Mouse (Mus musculus): ENCODE measurements around the gene Tbrg4.

Tbrg4 gene

DNA sequence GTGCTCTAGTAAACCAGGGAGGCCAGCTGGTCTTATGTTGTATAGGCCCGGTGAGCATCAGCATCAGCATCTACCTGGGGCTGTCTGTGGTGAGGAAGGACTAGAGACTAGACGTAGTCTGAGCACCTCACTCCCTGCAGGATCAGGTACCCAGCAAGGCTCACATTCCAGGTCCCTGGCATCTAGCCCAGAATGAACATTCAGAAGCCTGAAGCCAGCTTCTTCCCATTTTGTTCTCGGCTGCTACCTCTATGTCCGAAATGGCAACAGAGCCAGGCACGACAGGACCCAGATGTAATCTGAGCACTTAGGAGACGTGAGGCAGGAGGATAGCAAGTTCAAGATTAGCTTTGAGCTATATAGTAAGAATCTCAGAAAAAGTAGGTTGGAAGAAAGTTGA is 31.0 kb downstream of the Tbrg4 start:
- in situ Hi-C loops (cut with MboI, MseI), result no loop called here

- in situ Hi-C loops (cut with MboI, MseI), result no loop called here
These were observed 32.5 kb downstream of the Tbrg4 start for GRCm38 (mm10) chr11:6593406-6593805.

- in situ Hi-C loops (cut with MboI, MseI), result no loop called here
These were observed 34.8 kb downstream of the Tbrg4 start for GRCm38 (mm10) chr11:6590933-6591675.

GRCm38 (mm10) chr11:6589838-6590237 is 36.0 kb downstream of the Tbrg4 start:
- in situ Hi-C loops (cut with MboI, MseI), result no loop called here

GRCm38 (mm10) chr11:6588295-6588694 is 37.6 kb downstream of the Tbrg4 start:
- in situ Hi-C loops (cut with MboI, MseI), result no loop called here

DNA sequence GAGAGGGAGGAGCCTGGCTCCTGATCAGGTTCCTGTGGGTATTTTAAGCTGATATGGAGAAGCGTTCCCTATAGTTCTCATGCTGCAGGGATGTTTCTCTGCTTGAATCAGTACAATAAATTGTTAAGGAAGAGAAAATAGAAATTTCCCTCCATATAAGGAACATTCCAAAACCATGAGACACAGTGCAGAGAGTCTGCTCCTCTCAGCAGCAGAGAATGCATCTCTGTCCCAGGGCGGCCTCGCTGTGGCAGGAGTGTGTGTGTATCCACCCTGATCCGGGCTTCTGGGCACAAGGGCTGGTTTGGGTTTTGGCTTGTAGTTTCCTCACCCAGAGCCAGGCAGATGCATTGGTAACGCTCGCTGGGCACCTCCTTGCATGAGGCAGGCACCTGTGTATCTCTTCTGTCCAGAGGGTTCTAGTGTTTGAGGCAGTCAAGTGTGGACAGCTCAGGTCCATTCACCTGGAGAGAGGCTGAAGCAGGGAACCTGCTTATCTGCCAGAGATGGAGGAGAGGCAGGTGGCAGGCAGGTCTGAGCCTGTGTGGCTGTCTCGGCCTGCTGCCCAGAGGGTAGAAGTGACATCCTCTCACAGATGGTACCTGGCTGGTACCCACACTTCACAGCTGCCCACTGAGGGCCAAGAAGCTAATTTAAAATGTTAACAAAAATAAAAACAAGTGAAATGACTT is 38.5 kb downstream of the Tbrg4 start:
- in situ Hi-C loops (cut with MboI, MseI), result no loop called here

DNA sequence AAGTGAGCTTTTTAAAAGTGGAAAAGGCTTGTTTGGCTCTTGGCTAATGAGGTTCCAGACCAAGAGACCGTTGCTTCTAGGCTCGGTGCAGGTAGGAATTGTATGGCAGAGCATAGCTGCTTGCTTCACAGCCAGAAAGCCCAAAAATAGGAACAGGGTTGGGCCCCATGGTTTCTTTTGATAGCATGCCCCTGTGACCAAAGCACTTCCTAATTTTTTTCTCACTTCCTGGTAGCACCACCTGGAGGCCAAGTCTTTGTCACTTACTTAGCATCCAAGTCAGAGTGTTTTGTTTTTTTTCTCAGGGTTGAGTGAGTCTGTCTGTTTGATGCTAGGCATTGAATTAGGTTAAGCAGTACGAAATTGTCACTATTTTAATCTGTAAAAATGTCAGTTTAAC is 39.2 kb downstream of the Tbrg4 start:
- in situ Hi-C loops (cut with MboI, MseI), result no loop called here

DNA sequence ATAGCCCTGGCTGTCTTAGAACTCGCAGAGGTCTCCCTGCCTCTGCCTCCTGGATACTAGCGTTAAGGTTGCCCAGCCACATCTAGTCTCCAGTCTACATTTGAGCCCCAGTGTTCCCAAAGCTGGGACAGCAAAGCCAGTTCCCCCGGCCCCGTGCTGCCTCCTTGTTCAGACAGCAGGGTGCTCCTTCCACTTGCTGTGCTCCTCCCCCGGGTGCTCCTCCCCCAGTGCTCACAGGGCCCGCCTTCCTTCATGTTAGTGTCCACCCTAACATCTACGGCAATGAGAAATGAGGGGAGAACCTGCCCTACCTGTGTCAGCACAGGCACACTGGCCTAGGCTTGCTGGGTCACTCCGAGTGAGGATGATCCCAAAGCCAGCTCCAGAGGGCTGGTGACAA is 40.1 kb downstream of the Tbrg4 start:
- in situ Hi-C loops (cut with MboI, MseI), result no loop called here

GRCm38 (mm10) chr11:6581560-6581959 is 44.3 kb downstream of the Tbrg4 start:
- in situ Hi-C loops (cut with MboI, MseI), result no loop called here

- in situ Hi-C loops (cut with MboI, MseI), result no loop called here
These were observed 45.7 kb downstream of the Tbrg4 start for GRCm38 (mm10) chr11:6580065-6580750.

- in situ Hi-C loops (cut with MboI, MseI), result loop anchor here (10.0 kb wide), 1 partner anchor 385 kb away; no protein-coding TSS in a partner anchor
These were observed 46.5 kb downstream of the Tbrg4 start for GRCm38 (mm10) chr11:6579361-6579760.

GRCm38 (mm10) chr11:6576151-6576550 is 49.7 kb downstream of the Tbrg4 start:
- in situ Hi-C loops (cut with MboI, MseI), result loop anchor here (10.0 kb wide), 1 partner anchor 389 kb away; no protein-coding TSS in a partner anchor

DNA sequence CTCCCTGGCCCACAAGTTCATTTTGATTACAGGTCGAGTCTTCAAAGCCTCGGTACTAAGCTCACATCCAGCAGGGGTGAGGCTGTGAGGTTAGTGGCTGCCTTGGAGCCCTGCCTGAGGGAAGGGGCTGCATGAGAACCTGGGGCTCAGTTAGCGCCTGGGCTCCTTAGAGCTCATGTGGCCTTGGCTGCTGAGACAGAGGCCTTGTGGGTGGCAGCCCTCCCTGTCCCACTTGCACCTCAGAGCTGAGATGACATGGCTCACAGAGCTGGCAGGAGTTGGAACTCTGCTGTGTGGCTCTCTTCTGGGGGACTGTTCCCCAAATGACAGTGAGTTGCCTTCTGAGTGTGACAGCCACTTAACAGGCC is 56.5 kb downstream of the Tbrg4 start:
- in situ Hi-C loops (cut with MboI, MseI), result no loop called here

DNA sequence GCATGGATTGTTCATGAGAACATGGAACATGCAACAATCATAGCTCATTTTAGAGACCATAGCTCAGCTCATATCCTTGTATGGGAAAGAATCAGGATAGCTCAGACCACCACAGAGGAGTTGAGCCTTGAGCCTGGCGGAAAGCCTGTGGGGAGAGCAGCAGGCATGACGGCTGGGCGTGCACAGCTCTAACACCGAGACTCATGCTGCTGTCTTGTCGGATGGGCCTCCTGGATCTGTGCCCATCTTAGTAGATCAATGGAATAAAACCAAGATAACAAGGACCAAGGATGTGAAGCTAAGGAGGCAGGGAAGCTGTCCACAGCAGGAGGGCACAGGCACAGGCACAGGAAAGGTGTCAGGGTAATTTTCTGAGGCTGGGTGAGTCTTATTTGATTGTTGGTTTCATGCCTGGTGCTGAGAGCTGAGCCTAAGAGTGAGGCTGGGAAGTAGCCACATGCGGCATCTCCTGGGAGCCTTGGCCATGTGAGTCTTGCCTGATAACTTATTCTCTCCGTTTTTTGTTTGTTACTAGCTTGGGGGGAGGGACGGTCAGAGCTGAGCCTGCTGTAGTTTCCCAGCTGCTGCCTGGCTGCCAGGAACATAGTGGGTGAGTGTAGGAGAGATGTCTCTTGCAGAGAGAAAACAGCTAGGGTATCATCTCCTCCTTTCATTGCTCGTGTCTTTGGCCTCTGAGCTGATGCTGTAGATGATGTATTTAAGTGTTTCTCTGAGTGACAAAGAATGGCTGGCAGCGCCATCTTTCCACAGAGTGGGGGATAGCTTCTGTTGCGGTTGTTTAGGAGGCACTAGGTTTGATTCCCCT is 57.1 kb downstream of the Tbrg4 start:
- in situ Hi-C loops (cut with MboI, MseI), result no loop called here

- in situ Hi-C loops (cut with MboI, MseI), result no loop called here
These were observed 57.9 kb downstream of the Tbrg4 start for GRCm38 (mm10) chr11:6567951-6568350.

GRCm38 (mm10) chr11:6566496-6566895 is 59.4 kb downstream of the Tbrg4 start:
- in situ Hi-C loops (cut with MboI, MseI), result no loop called here
